Mouse (Mus musculus) megakaryocyte, embryonic 14.5 days (primary cell): Measurements from ENCODE around the gene Rnaseh2c. TPM values are rescaled to one million over a fixed set of nuclear protein-coding genes. Genes with fewer than 3 reads are reported as not detected.

ENCODE experiments used
- H3K27me3 ChIP-seq: replicated peaks from 2 replicates; pipeline ENCODE3; 2012; ENCODE audit warnings: inconsistent platforms
- H3K36me3 ChIP-seq: replicated peaks from 2 replicates; pipeline ENCODE3; 2012; ENCODE audit warnings: low read length, inconsistent platforms, mixed read lengths
- H3K4me1 ChIP-seq: 2 replicates; pipeline ENCODE4 v1.6.1; 2012; ENCODE audit warnings: inconsistent platforms
- H3K4me3 ChIP-seq: replicated peaks from 2 replicates; pipeline ENCODE3; 2012; ENCODE audit warnings: moderate library complexity, mild to moderate bottlenecking, inconsistent platforms
- H3K9me3 ChIP-seq: 2 replicates; pipeline ENCODE4 v1.6.1; 2012; ENCODE audit warnings: inconsistent platforms
- FLI1 ChIP-seq: IDR thresholded peaks from 2 replicates; pipeline ENCODE4 v1.6.1; 2012; ENCODE audit warnings: low read length, inconsistent platforms, mixed read lengths
- GATA1 ChIP-seq: IDR thresholded peaks from 3 replicates; pipeline ENCODE4 v1.6.1; 2012; ENCODE audit warnings: mixed read lengths, low read length, inconsistent platforms, borderline replicate concordance
- polyA plus RNA-seq: library from polyadenylated mRNA; stranded (reverse); fragments of >175 nt; gene quantifications from 2 replicates; pipeline ENCODE4 v1.2.3, GENCODE M21; 2012; ENCODE audit warnings: low replicate concordance; ENCODE audit not compliant: insufficient read depth

Gene Rnaseh2c
- polyA plus RNA-seq, 1 experiment = 520 TPM

DNA sequence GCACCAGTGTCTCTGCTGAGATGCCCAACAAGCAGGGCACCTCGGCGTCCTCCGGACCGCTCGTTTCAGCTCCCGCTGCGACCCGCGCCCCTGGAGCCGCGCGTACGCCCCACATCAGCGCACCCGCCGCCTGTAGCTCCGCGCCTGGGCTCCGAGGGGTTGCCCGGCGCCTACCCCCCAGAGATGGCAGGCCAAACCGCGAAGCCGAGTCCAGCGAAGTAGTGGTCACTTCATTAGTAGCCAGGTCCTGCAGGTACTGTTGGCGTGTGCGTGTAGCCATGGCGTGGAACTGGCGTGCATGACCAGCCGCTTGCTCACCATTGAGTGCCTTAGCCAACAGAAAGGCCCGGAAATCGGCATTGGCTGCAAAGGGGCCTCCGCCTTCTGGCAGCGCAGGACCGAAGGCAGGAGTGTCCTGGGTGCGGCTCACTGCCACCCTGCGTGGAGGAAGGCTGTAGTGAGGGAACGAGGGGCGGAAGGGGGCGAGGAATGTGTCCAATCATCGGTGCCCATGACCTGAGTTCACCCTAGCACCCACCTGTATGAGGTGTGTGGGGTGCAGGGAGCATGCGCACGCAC, 53.1 kb downstream of the Rnaseh2c start:
- peaks cover 94% of the 10 kb centered on the region for H3K36me3 ChIP-seq
- no peaks in the 10 kb centered on the region for H3K9me3 ChIP-seq
- no peaks in the 10 kb centered on the region for H3K27me3 ChIP-seq
- TF ChIP-seq FLI1 = no peak
- TF ChIP-seq GATA1 = no peak
- H3K4me1 ChIP-seq = peaks cover 27% of the 10 kb centered on the region
- H3K4me3 ChIP-seq = peak overlapping the region; percentile 24

Other genes starting within 250 kb of the Rnaseh2c start
- 4.8 and 48.1 TPM in 2 replicates for gene Eif1ad, start 235.1 kb upstream of the Rnaseh2c start, polyA plus RNA-seq
- 21.6 and 178 TPM in 2 replicates for gene Banf1, start 234.7 kb upstream of the Rnaseh2c start, polyA plus RNA-seq
- 44.3 and 152 TPM in 2 replicates for gene Sart1, start 213.2 kb upstream of the Rnaseh2c start, polyA plus RNA-seq
- gene Tsga10ip, start 199.3 kb upstream of the Rnaseh2c start, polyA plus RNA-seq = 2.6 TPM in 1 of 2 replicates, not detected in the other
- 369 and 449 TPM in 2 replicates for gene Drap1, start 176.9 kb upstream of the Rnaseh2c start, polyA plus RNA-seq
- 100 and 136 TPM in 2 replicates for gene AI837181, start 176.7 kb upstream of the Rnaseh2c start, polyA plus RNA-seq
- gene Fosl1, start 154.3 kb upstream of the Rnaseh2c start, polyA plus RNA-seq = 4.3 TPM in 1 of 2 replicates, not detected in the other
- gene Ccdc85b, start 144.0 kb upstream of the Rnaseh2c start, polyA plus RNA-seq = 4.9 and 12.3 TPM in 2 replicates
- 25.9 and 134 TPM in 2 replicates for gene Fibp, start 141.3 kb upstream of the Rnaseh2c start, polyA plus RNA-seq
- gene Ctsw, start 133.4 kb upstream of the Rnaseh2c start, polyA plus RNA-seq = not detected in 2 replicates
- 2.0 TPM in 1 of 2 replicates, not detected in the other for gene Efemp2, start 127.9 kb upstream of the Rnaseh2c start, polyA plus RNA-seq
- gene Mus81, start 113.5 kb upstream of the Rnaseh2c start, polyA plus RNA-seq = 40.1 and 41.1 TPM in 2 replicates
- gene Cfl1, start 111.4 kb upstream of the Rnaseh2c start, polyA plus RNA-seq = 2,588 and 4,768 TPM in 2 replicates
- not detected in 2 replicates for gene 1700020D05Rik, start 98.1 kb upstream of the Rnaseh2c start, polyA plus RNA-seq
- 3.6 and 4.0 TPM in 2 replicates for gene Snx32, start 91.3 kb upstream of the Rnaseh2c start, polyA plus RNA-seq
- gene Ovol1, start 41.2 kb upstream of the Rnaseh2c start, polyA plus RNA-seq = not detected in 2 replicates
- gene Ap5b1, start 33.8 kb upstream of the Rnaseh2c start, polyA plus RNA-seq = 23.7 and 35.2 TPM in 2 replicates
- 26.7 and 57.5 TPM in 2 replicates for gene Kat5, start 8.4 kb downstream of the Rnaseh2c start, polyA plus RNA-seq
- gene Rela, start 35.6 kb downstream of the Rnaseh2c start, polyA plus RNA-seq = 105 and 119 TPM in 2 replicates
- 116 and 134 TPM in 2 replicates for gene Sipa1, start 61.8 kb downstream of the Rnaseh2c start, polyA plus RNA-seq
- 156 and 158 TPM in 2 replicates for gene Map3k11, start 86.9 kb downstream of the Rnaseh2c start, polyA plus RNA-seq
- 161 and 607 TPM in 2 replicates for gene Pcnx3, start 87.0 kb downstream of the Rnaseh2c start, polyA plus RNA-seq
- gene Kcnk7, start 102.5 kb downstream of the Rnaseh2c start, polyA plus RNA-seq = not detected in 2 replicates
- 203 and 207 TPM in 2 replicates for gene Ehbp1l1, start 124.4 kb downstream of the Rnaseh2c start, polyA plus RNA-seq
- 84.3 and 173 TPM in 2 replicates for gene Fam89b, start 127.8 kb downstream of the Rnaseh2c start, polyA plus RNA-seq
- 1.3 and 7.9 TPM in 2 replicates for gene Ltbp3, start 139.0 kb downstream of the Rnaseh2c start, polyA plus RNA-seq
- gene Scyl1, start 169.5 kb downstream of the Rnaseh2c start, polyA plus RNA-seq = 30.0 and 71.8 TPM in 2 replicates